Comparison of ENCODE assay signal across 26 mouse cellular contexts in genomic region chr12:69730306-69730705, GRCm38 (mm10).
"Had no signal": no experiment of that assay in that cellular context is flagged by ENCODE, and none has a peak within 500 bp of the region (broad histone marks: within the 10 kb centered on the region; RNA-seq: fewer than 3 reads in every experiment).

No protein-coding gene starts in this region.

- H3K36me3 ChIP-seq: heart, embryonic 10.5 days; heart, embryonic 13.5 days; heart, embryonic 15.5 days; hindbrain, embryonic 13.5 days; hindbrain, embryonic 15.5 days; intestine, embryonic 15.5 days; limb, embryonic 10.5 days; limb, embryonic 12.5 days; liver, embryonic 13.5 days had no signal

- DNase-seq: gastrocnemius, postnatal 14 days; gastrocnemius, postnatal 36 days; heart, adult 18-20 months; heart, postnatal 14 days; heart, postnatal 36 days; kidney, adult 18-20 months; kidney, adult 8-10 months; kidney, postnatal 10 days; kidney, postnatal 25 days; kidney, postnatal 4 days; liver; liver, embryonic 13.5 days had no signal

- H3K4me3 ChIP-seq: heart, embryonic 10.5 days; heart, embryonic 13.5 days; heart, embryonic 15.5 days; hindbrain, embryonic 13.5 days; hindbrain, embryonic 15.5 days; intestine, embryonic 15.5 days; layer of hippocampus, adult 2 months; left cerebral cortex, adult 2 months; limb, embryonic 10.5 days; limb, embryonic 12.5 days; liver, embryonic 13.5 days; liver, embryonic 15.5 days had no signal

- H3K27me3 ChIP-seq: heart, embryonic 13.5 days; heart, embryonic 15.5 days; hindbrain, embryonic 13.5 days; hindbrain, embryonic 15.5 days; intestine, embryonic 15.5 days; limb, embryonic 12.5 days; liver, embryonic 13.5 days; liver, embryonic 15.5 days had no signal

- H3K9me3 ChIP-seq: heart, embryonic 10.5 days; heart, embryonic 13.5 days; heart, embryonic 15.5 days; hindbrain, embryonic 13.5 days; hindbrain, embryonic 15.5 days; intestine, embryonic 15.5 days; limb, embryonic 10.5 days; limb, embryonic 12.5 days; liver, embryonic 13.5 days; liver, embryonic 15.5 days had no signal

- H3K27ac ChIP-seq: heart, embryonic 10.5 days; heart, embryonic 13.5 days; heart, embryonic 15.5 days; hindbrain, embryonic 13.5 days; hindbrain, embryonic 15.5 days; intestine, embryonic 15.5 days; layer of hippocampus, adult 2 months; left cerebral cortex, adult 2 months; limb, embryonic 10.5 days; limb, embryonic 12.5 days; liver, embryonic 13.5 days; liver, embryonic 15.5 days had no signal

- H3K4me2 ChIP-seq: heart, embryonic 13.5 days; heart, embryonic 15.5 days; hindbrain, embryonic 13.5 days; hindbrain, embryonic 15.5 days; intestine, embryonic 15.5 days; limb, embryonic 12.5 days; liver, embryonic 11.5 days; liver, embryonic 13.5 days; liver, embryonic 15.5 days had no signal

- H3K9ac ChIP-seq: heart, embryonic 13.5 days; heart, embryonic 15.5 days; hindbrain, embryonic 13.5 days; hindbrain, embryonic 15.5 days; intestine, embryonic 15.5 days; limb, embryonic 12.5 days; liver, embryonic 13.5 days; liver, embryonic 15.5 days had no signal

- ATAC-seq: inflammation-experienced regulatory T-cells, adult 6 months; intestine, embryonic 15.5 days; intestine, postnatal 0 days had no signal
